Mouse (Mus musculus) CD8-positive naive resting alpha-beta T cell, adult 57 days (primary cell): ENCODE measurements around the gene Gm438. TPM values are rescaled to one million over a fixed set of nuclear protein-coding genes. Genes with fewer than 3 reads are reported as not detected.

Experiments
- total RNA-seq: library from RNA; stranded (reverse); gene quantifications from one replicate; pipeline ENCODE4 v1.2.4, GENCODE M21; 2023

Gm438 gene
- not detected for total RNA-seq

DNA sequence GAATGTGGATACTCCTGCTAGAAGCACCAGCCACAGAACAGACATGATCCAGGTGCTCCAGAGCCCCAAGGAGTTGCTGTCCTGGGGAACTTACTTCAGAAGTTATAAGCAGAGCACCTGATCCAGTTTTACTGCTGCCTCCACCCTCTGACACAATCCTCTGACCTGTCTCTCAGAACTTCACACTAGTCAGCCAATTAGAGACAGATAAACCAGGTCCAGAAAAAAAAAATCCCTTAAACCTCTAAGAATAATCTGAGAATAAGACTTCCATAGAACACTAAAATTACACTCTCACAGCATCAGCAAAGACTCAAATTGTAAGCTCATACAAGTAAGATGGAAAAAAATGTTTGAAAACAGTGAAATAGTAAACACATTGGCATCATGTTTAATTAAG, at the start of gene Gm438:
Gene Gm438, minus strand, starts transcription at position 101 of the 400 bp plus-strand sequence.

Other genes starting within 250 kb of the Gm438 start
- not detected for gene Gm13124, start 221.4 kb downstream of the Gm438 start, total RNA-seq
- not detected for gene Aadacl4, start 172.9 kb downstream of the Gm438 start, total RNA-seq
- gene Gm436, start 100.2 kb downstream of the Gm438 start, total RNA-seq = not detected
- gene Gm13178, start 65.2 kb downstream of the Gm438 start, total RNA-seq = not detected
- 2.7 TPM for gene Dhrs3, start 106.2 kb upstream of the Gm438 start, total RNA-seq